In genomic region chr16:64614648-64615047, GRCm38 (mm10) we compare ENCODE assay signal across 45 mouse cellular contexts. TPM values are rescaled to one million over a fixed set of nuclear protein-coding genes. Genes with fewer than 3 reads are reported as not detected.
"Had no signal": no experiment of that assay in that cellular context is flagged by ENCODE, and none has a peak within 500 bp of the region (broad histone marks: within the 10 kb centered on the region; RNA-seq: fewer than 3 reads in every experiment).

No protein-coding gene starts in this region.

- H3K4me3 ChIP-seq: heart, embryonic 10.5 days; heart, embryonic 12.5 days; heart, embryonic 13.5 days; heart, embryonic 15.5 days; hindbrain, embryonic 10.5 days; hindbrain, embryonic 12.5 days; hindbrain, embryonic 13.5 days; hindbrain, embryonic 15.5 days; intestine, embryonic 15.5 days; kidney, embryonic 15.5 days; layer of hippocampus, adult 2 months had no signal

- H3K9ac ChIP-seq: heart, embryonic 12.5 days; heart, embryonic 13.5 days; heart, embryonic 15.5 days; hindbrain, embryonic 12.5 days; hindbrain, embryonic 13.5 days; hindbrain, embryonic 14.5 days; hindbrain, embryonic 15.5 days; intestine, embryonic 15.5 days; kidney, embryonic 15.5 days had no signal

- H3K36me3 ChIP-seq: heart, embryonic 10.5 days; heart, embryonic 12.5 days; heart, embryonic 13.5 days; heart, embryonic 15.5 days; hindbrain, embryonic 10.5 days; hindbrain, embryonic 12.5 days; hindbrain, embryonic 13.5 days; hindbrain, embryonic 15.5 days; intestine, embryonic 15.5 days; kidney, embryonic 15.5 days had no signal

- ATAC-seq: hindbrain, embryonic 16.5 days; hindbrain, postnatal 0 days; inflammation-experienced regulatory T-cells, adult 6 months; intestine, embryonic 15.5 days; intestine, embryonic 16.5 days; intestine, postnatal 0 days had no signal

- H3K4me2 ChIP-seq: heart, embryonic 11.5 days; heart, embryonic 12.5 days; heart, embryonic 13.5 days; heart, embryonic 15.5 days; hindbrain, embryonic 12.5 days; hindbrain, embryonic 13.5 days; hindbrain, embryonic 14.5 days; hindbrain, embryonic 15.5 days; intestine, embryonic 15.5 days; kidney, embryonic 15.5 days had no signal

- DNase-seq: heart, postnatal 10 days; heart, postnatal 14 days; heart, postnatal 36 days; heart, postnatal 4 days; kidney, adult 11 months; kidney, adult 18-20 months; kidney, adult 2 months; kidney, adult 8-10 months; kidney, adult 9 months; kidney, postnatal 10 days; kidney, postnatal 14 days; kidney, postnatal 25 days; kidney, postnatal 36 days; kidney, postnatal 4 days; layer of hippocampus, adult 9-11 months; layer of hippocampus, postnatal 36 days had no signal

- H3K9me3 ChIP-seq: heart, embryonic 10.5 days; heart, embryonic 12.5 days; heart, embryonic 13.5 days; heart, embryonic 15.5 days; hindbrain, embryonic 10.5 days; hindbrain, embryonic 12.5 days; hindbrain, embryonic 13.5 days; hindbrain, embryonic 15.5 days; intestine, embryonic 15.5 days; kidney, embryonic 15.5 days had no signal

- H3K4me1 ChIP-seq: heart, embryonic 10.5 days; heart, embryonic 12.5 days; heart, embryonic 15.5 days; hindbrain, embryonic 10.5 days; hindbrain, embryonic 12.5 days; hindbrain, embryonic 13.5 days; hindbrain, embryonic 15.5 days; intestine, embryonic 15.5 days; kidney, embryonic 15.5 days had no signal

- H3K27ac ChIP-seq: heart, embryonic 10.5 days; heart, embryonic 13.5 days; heart, embryonic 15.5 days; hindbrain, embryonic 10.5 days; hindbrain, embryonic 12.5 days; hindbrain, embryonic 13.5 days; hindbrain, embryonic 14.5 days; hindbrain, embryonic 15.5 days; hindbrain, postnatal 0 days; intestine, embryonic 15.5 days; kidney, embryonic 15.5 days; kidney, postnatal 0 days; layer of hippocampus, adult 2 months had no signal

- H3K27me3 ChIP-seq: heart, embryonic 12.5 days; heart, embryonic 13.5 days; heart, embryonic 15.5 days; hindbrain, embryonic 12.5 days; hindbrain, embryonic 13.5 days; hindbrain, embryonic 15.5 days; intestine, embryonic 15.5 days; kidney, embryonic 15.5 days had no signal

RNA-seq across cellular contexts. Expression of gene Csnka2ip, which starts 12.4 kb away (rescaled TPM):
- total RNA-seq: heart, postnatal 10 days; heart, postnatal 14 days; heart, postnatal 25 days; heart, postnatal 36 days; heart, postnatal 4 days; hematopoietic stem cell, adult 5-6 weeks had no signal
- polyA plus RNA-seq: heart, embryonic 10.5 days; heart, embryonic 11.5 days; heart, embryonic 12.5 days; heart, embryonic 13.5 days; heart, embryonic 14.5 days; heart, embryonic 15.5 days; heart, embryonic 16.5 days; heart, postnatal 0 days; hindbrain, embryonic 10.5 days; hindbrain, embryonic 11.5 days; hindbrain, embryonic 12.5 days; hindbrain, embryonic 13.5 days; hindbrain, embryonic 15.5 days; hindbrain, embryonic 16.5 days; hindbrain, postnatal 0 days; inflammation-experienced regulatory T-cells, adult 6 months; intestine, embryonic 14.5 days; intestine, embryonic 16.5 days; intestine, postnatal 0 days; kidney, adult 2 months; kidney, embryonic 14.5 days; kidney, embryonic 15.5 days; kidney, embryonic 16.5 days; kidney, postnatal 0 days; large intestine, adult 2 months had no signal
